Mouse (Mus musculus): ENCODE data around the gene Sox5.

Gene Sox5

GRCm38 (mm10) chr6:144659115-144660108 is 122.4 kb downstream of the Sox5 start:
- no peak for DNase-seq (ENCODE audit: low spot score)

- DNase-seq (ENCODE audit: low spot score): no peak
Observed at GRCm38 (mm10) chr6:144652876-144653275, 128.9 kb downstream of the Sox5 start.

- DNase-seq (ENCODE audit: low spot score): no peak
Observed at GRCm38 (mm10) chr6:144648896-144649295, 132.9 kb downstream of the Sox5 start.

- DNase-seq (ENCODE audit: low spot score): no peak
Observed at GRCm38 (mm10) chr6:144648124-144648591, 133.6 kb downstream of the Sox5 start.

- no peak for DNase-seq (ENCODE audit: low spot score)
Observed at GRCm38 (mm10) chr6:144646331-144646730, 135.4 kb downstream of the Sox5 start.

GRCm38 (mm10) chr6:144645796-144646195 is 136.0 kb downstream of the Sox5 start:
- DNase-seq (ENCODE audit: low spot score): no peak

GRCm38 (mm10) chr6:144644711-144645110 is 137.1 kb downstream of the Sox5 start:
- no peak for DNase-seq (ENCODE audit: low spot score)

- no peak for DNase-seq (ENCODE audit: low spot score)
Observed at GRCm38 (mm10) chr6:144643601-144644000, 138.2 kb downstream of the Sox5 start.

GRCm38 (mm10) chr6:144641888-144642287 is 139.9 kb downstream of the Sox5 start:
- DNase-seq (ENCODE audit: low spot score): no peak

GRCm38 (mm10) chr6:144640591-144640990 is 141.2 kb downstream of the Sox5 start:
- DNase-seq (ENCODE audit: low spot score): no peak

GRCm38 (mm10) chr6:144638547-144638946 is 143.2 kb downstream of the Sox5 start:
- no peak for DNase-seq (ENCODE audit: low spot score)

- no peak for DNase-seq (ENCODE audit: low spot score)
Observed at GRCm38 (mm10) chr6:144627539-144628115, 154.2 kb downstream of the Sox5 start.

GRCm38 (mm10) chr6:144621089-144621769 is 160.5 kb downstream of the Sox5 start:
- no peak for DNase-seq (ENCODE audit: low spot score)

GRCm38 (mm10) chr6:144611383-144611791 is 170.4 kb downstream of the Sox5 start:
- DNase-seq (ENCODE audit: low spot score): no peak

GRCm38 (mm10) chr6:144610878-144611277 is 170.9 kb downstream of the Sox5 start:
- no peak for DNase-seq (ENCODE audit: low spot score)

- DNase-seq (ENCODE audit: low spot score): no peak
Observed at GRCm38 (mm10) chr6:144602883-144603282, 178.9 kb downstream of the Sox5 start.

GRCm38 (mm10) chr6:144600351-144600750 is 181.4 kb downstream of the Sox5 start:
- no peak for DNase-seq (ENCODE audit: low spot score)

- DNase-seq (ENCODE audit: low spot score): no peak
Observed at GRCm38 (mm10) chr6:144598324-144598973, 183.3 kb downstream of the Sox5 start.

- DNase-seq (ENCODE audit: low spot score): no peak
Observed at GRCm38 (mm10) chr6:144596536-144597210, 185.1 kb downstream of the Sox5 start.

- DNase-seq (ENCODE audit: low spot score): no peak
Observed at GRCm38 (mm10) chr6:144584854-144585253, 196.9 kb downstream of the Sox5 start.

GRCm38 (mm10) chr6:144584074-144584840 is 197.5 kb downstream of the Sox5 start:
- DNase-seq (ENCODE audit: low spot score): no peak
